Mouse (Mus musculus) cerebellum, adult 2 months (tissue): ENCODE measurements around the gene Dab2ip.

Experiments used
- CTCF ChIP-seq: fragments of 200-500 bp; IDR thresholded peaks from 2 replicates; pipeline ENCODE4 v1.5.1; 2011; ENCODE audit warnings: low read depth, mild to moderate bottlenecking, control low read depth, low read length, moderate library complexity, borderline replicate concordance; ENCODE audit not compliant: insufficient read depth
- POLR2A ChIP-seq: fragments of 200-500 bp; IDR thresholded peaks from 2 replicates; pipeline ENCODE4 v1.6.1; 2011; ENCODE audit warnings: low read length, control low read depth, borderline replicate concordance; ENCODE audit not compliant: insufficient read depth

GRCm38 (mm10) chr2:35649708-35650107 is 91.6 kb downstream of the Dab2ip start:
- no peak for TF ChIP-seq POLR2A
- TF ChIP-seq CTCF: peak; percentile 91
